Mouse (Mus musculus) layer of hippocampus, adult 2 months (tissue): ENCODE data around the gene Taf6l. TPM values are rescaled to one million over a fixed set of nuclear protein-coding genes. Genes with fewer than 3 reads are reported as not detected.

Experiments
- DNase-seq, 2 experiments: peaks; one replicate each; pipeline ENCODE4 v3.0.0; 2022; ENCODE audit warnings: low spot score in 2 of 2
- H3K27ac ChIP-seq: fragments of 200-600 bp; 2 replicates; pipeline ENCODE4 v1.8.1; 2022
- H3K4me3 ChIP-seq: fragments of 200-600 bp; 2 replicates; pipeline ENCODE4 v1.8.1; 2022; ENCODE audit warnings: mild to moderate bottlenecking
- CTCF ChIP-seq: fragments of 200-600 bp; conservative IDR thresholded peaks from 2 replicates; pipeline ENCODE4 v1.8.1; 2022; ENCODE audit warnings: antibody characterized with exemption, mild to moderate bottlenecking, moderate library complexity
- total RNA-seq, 2 experiments: library from RNA; stranded (reverse); gene quantifications; 2 replicates each; pipeline ENCODE4 v1.2.3; 2021

Taf6l gene
- total RNA-seq, 2 experiments from 2014 or later, result 15.7 to 18.4 TPM

- DNase-seq, result no peak
- no peak overlapping the region for H3K27ac ChIP-seq
- H3K4me3 ChIP-seq, result no peak overlapping the region
- TF ChIP-seq CTCF, result no peak
Measured at GRCm38 (mm10) chr19:8817001-8817400, 30.8 kb upstream of the Taf6l start.

GRCm38 (mm10) chr19:8815812-8816211, 29.6 kb upstream of the Taf6l start:
- no peak overlapping the region for H3K27ac ChIP-seq
- no peak for DNase-seq
- TF ChIP-seq CTCF, result peak; percentile 62
- H3K4me3 ChIP-seq, result no peak overlapping the region

GRCm38 (mm10) chr19:8806810-8807209, 20.6 kb upstream of the Taf6l start:
- Histone ChIP-seq H3K4me3 (no peak overlapping the region), H3K27ac (peak overlapping the region; percentile 44; the same call in 1 of the 2 replicates)
- DNase-seq, result no peak
- no peak for TF ChIP-seq CTCF

- Histone ChIP-seq H3K4me3 (no peak overlapping the region), H3K27ac (no peak overlapping the region)
- no peak for TF ChIP-seq CTCF
- DNase-seq, result no peak
Measured at GRCm38 (mm10) chr19:8803879-8804660, 17.9 kb upstream of the Taf6l start.

GRCm38 (mm10) chr19:8803204-8803780, 17.1 kb upstream of the Taf6l start:
- peak overlapping the region; percentile 90; the same call in 1 of the 2 replicates for H3K27ac ChIP-seq
- peak overlapping the region; percentile 64 for H3K4me3 ChIP-seq
- TF ChIP-seq CTCF, result no peak
- DNase-seq, result no peak

- H3K27ac ChIP-seq, result peak within 1 kb of the TSS; percentile 90
- DNase-seq, result peak; percentile 91 to 98
- TF ChIP-seq CTCF, result no peak
- peak within 1 kb of the TSS; percentile 64 for H3K4me3 ChIP-seq
Measured at GRCm38 (mm10) chr19:8802130-8802821, 16.1 kb upstream of the Taf6l start, which contains the start of gene Zbtb3. Zbtb3 (plus strand) TSS chr19:8802555.

- peak overlapping the region; percentile 92 for H3K4me3 ChIP-seq
- DNase-seq, result no peak
- H3K27ac ChIP-seq, result peak overlapping the region; percentile 95
- peak; percentile 33 for TF ChIP-seq CTCF
Measured at GRCm38 (mm10) chr19:8798947-8799315, 12.7 kb upstream of the Taf6l start.

GRCm38 (mm10) chr19:8798264-8798946, 12.2 kb upstream of the Taf6l start, which contains the start of gene Polr2g:
Polr2g (minus strand) TSS chr19:8798577.
- TF ChIP-seq CTCF, result no peak
- peak; percentile 89 to 93 for DNase-seq
- peak within 1 kb of the TSS; percentile 92 for H3K4me3 ChIP-seq
- H3K27ac ChIP-seq, result peak within 1 kb of the TSS; percentile 95

- H3K27ac ChIP-seq, result peak overlapping the region; percentile 89
- TF ChIP-seq CTCF, result no peak
Measured at GRCm38 (mm10) chr19:8790171-8790570, 4.0 kb upstream of the Taf6l start.

GRCm38 (mm10) chr19:8789171-8789570, 3.0 kb upstream of the Taf6l start:
- no peak for TF ChIP-seq CTCF
- peak in 1 of 2 experiments; percentile 34 for DNase-seq
- Histone ChIP-seq H3K4me3 (no peak overlapping the region), H3K27ac (peak overlapping the region; percentile 89)

More at GRCm38 (mm10) chr19:8790171-8790570, 4.0 kb upstream of the Taf6l start:
- no peak overlapping the region for H3K4me3 ChIP-seq
- DNase-seq, result no peak

GRCm38 (mm10) chr19:8788521-8788920, 2.3 kb upstream of the Taf6l start:
- TF ChIP-seq CTCF, result no peak
- Histone ChIP-seq H3K27ac (peak overlapping the region; percentile 89), H3K4me3 (no peak overlapping the region)
- DNase-seq, result no peak

GRCm38 (mm10) chr19:8774951-8775421, 11.2 kb downstream of the Taf6l start:
- no peak for TF ChIP-seq CTCF
- H3K27ac ChIP-seq, result peak overlapping the region; percentile 98
- H3K4me3 ChIP-seq, result peak overlapping the region; percentile 95
- DNase-seq, result peak in 1 of 2 experiments; percentile 16
